Mouse (Mus musculus): ENCODE measurements around the gene Tspan18. TPM values are rescaled to one million over a fixed set of nuclear protein-coding genes. Genes with fewer than 3 reads are reported as not detected.
A peak's percentile ranks its signal among the peaks of the same experiment; 100 is the strongest.

Gene Tspan18
- polyA plus RNA-seq, 1 experiment: 158 TPM

DNA sequence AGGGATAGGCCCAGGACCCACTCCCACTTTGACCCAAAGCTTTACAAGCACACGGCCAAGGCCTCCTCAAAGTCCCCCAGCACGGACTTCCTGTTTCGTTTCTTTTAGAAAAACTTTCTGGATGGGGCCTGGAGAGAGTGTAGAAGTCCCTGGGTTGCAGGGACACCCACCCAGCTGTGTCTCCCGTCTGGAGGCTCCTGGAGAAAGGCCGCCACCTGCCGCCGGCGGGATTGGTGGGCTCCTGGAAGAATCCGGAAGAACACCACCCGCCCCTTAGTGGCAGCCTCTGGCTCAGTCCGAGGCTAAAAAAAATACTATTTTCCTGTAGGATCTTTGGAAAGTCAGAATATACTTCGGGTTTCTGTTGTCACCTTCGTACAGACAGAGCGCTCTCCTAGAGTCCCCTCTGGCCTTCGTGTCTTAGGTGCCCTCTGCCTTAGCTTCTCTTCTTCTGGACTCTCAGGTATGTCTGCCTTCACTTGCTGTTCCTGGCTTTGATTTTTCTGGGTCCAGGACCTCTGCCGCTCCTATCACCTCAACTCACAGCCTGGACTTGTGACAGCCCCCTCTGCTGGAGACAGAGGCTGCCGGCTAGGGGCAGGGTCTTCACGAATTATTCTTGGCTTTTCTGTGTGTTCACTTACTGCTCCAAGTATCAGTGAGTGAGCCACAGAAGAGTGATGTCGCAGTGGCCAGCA is 145.4 kb downstream of the Tspan18 start:
- TF ChIP-seq POLR2A (IDR thresholded peaks at IDR 0.05; ENCODE audit: borderline replicate concordance, extremely low read depth, low read depth, low read length): no peak
- TF ChIP-seq CTCF (IDR thresholded peaks at IDR 0.05; ENCODE audit: insufficient read depth, low read length): peak; percentile 25
- H3K4me3 ChIP-seq (replicated peaks; ENCODE audit: extremely low read depth, low read depth, low read length): peak overlapping the region; percentile 71
- H3K4me1 ChIP-seq (ENCODE audit: control insufficient read depth, insufficient read depth, low read length): peaks cover 2% of the 10 kb centered on the region
- DNase-seq: peak; percentile 39
- 13% methylated on average over 19 of the region's 19 CpGs for WGBS

DNA sequence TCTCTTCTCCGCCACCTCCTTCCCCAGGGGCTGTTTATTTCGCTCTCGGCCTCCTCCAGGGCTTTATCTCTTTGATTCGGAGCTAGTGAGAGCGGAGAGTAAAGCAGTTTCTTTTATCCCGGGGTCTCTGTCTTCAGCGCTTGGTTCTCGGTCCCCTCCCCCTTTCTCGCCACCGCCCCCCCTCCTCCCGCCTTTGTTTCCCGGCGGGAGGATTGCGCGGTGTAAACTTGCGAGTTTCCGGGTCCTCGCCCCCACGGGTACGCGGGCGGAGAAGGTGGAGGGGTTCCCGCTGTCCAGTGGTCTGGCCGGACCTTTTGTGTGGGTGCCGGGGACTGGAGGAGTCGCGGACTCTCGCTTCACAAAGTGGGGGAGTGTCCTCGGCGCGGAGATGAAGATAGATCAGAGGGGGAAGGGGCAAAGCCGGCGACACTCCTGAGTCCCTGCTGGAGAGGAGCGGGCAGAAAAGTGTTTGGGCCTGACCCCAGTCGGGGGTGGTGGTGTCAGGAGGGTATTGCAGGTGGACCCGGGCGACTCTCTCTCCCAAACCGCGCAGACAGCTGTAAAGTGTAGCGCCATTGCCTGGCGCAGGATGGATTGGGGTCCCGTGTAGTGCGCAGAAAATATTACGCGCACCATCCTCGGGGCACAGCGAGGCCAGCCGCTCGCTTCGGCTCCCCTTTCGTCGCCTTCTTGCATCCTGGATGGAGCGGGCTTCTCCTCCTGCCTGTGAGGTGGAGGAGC is 146.1 kb downstream of the Tspan18 start:
- under 1% methylated on average over 53 of the region's 53 CpGs for WGBS
- TF ChIP-seq CTCF (IDR thresholded peaks at IDR 0.05; ENCODE audit: insufficient read depth, low read length): no peak
- no peak for TF ChIP-seq POLR2A (IDR thresholded peaks at IDR 0.05; ENCODE audit: borderline replicate concordance, extremely low read depth, low read depth, low read length)
- Histone ChIP-seq H3K4me1 (ENCODE audit: control insufficient read depth, insufficient read depth, low read length) (no peaks in the 10 kb centered on the region; the same call in none of the 2 replicates), H3K4me3 (replicated peaks; ENCODE audit: extremely low read depth, low read depth, low read length) (peak overlapping the region; percentile 71)
- DNase-seq: peak; percentile 44

- peak; percentile 26; the same call in 1 of the 2 replicates for TF ChIP-seq POLR2A (IDR thresholded peaks at IDR 0.05; ENCODE audit: borderline replicate concordance, extremely low read depth, low read depth, low read length)
- TF ChIP-seq CTCF (IDR thresholded peaks at IDR 0.05; ENCODE audit: insufficient read depth, low read length): peak; percentile 37; the same call in 1 of the 2 replicates
- peak; percentile 85 for DNase-seq
- peak within 1 kb of the TSS; percentile 71 for H3K4me3 ChIP-seq (replicated peaks; ENCODE audit: extremely low read depth, low read depth, low read length)
- under 1% methylated on average over 66 of the region's 69 CpGs for WGBS
- no peaks in the 10 kb centered on the region; the same call in none of the 2 replicates for H3K4me1 ChIP-seq (ENCODE audit: control insufficient read depth, insufficient read depth, low read length)
Measured at GRCm38 (mm10) chr2:93187323-93187996, 146.8 kb downstream of the Tspan18 start, which contains the start of gene Trp53i11. Gene Trp53i11, plus strand, starts transcription at chr2:93187548.

GRCm38 (mm10) chr2:93182859-93183258 is 151.4 kb downstream of the Tspan18 start:
- Histone ChIP-seq H3K4me3 (replicated peaks; ENCODE audit: extremely low read depth, low read depth, low read length) (no peak overlapping the region), H3K4me1 (ENCODE audit: control insufficient read depth, insufficient read depth, low read length) (no peaks in the 10 kb centered on the region)
- 78% methylated on average over 11 of the region's 11 CpGs for WGBS
- no peak for DNase-seq
- TF ChIP-seq POLR2A (IDR thresholded peaks at IDR 0.05; ENCODE audit: borderline replicate concordance, extremely low read depth, low read depth, low read length) (no peak), CTCF (IDR thresholded peaks at IDR 0.05; ENCODE audit: insufficient read depth, low read length) (no peak)

DNA sequence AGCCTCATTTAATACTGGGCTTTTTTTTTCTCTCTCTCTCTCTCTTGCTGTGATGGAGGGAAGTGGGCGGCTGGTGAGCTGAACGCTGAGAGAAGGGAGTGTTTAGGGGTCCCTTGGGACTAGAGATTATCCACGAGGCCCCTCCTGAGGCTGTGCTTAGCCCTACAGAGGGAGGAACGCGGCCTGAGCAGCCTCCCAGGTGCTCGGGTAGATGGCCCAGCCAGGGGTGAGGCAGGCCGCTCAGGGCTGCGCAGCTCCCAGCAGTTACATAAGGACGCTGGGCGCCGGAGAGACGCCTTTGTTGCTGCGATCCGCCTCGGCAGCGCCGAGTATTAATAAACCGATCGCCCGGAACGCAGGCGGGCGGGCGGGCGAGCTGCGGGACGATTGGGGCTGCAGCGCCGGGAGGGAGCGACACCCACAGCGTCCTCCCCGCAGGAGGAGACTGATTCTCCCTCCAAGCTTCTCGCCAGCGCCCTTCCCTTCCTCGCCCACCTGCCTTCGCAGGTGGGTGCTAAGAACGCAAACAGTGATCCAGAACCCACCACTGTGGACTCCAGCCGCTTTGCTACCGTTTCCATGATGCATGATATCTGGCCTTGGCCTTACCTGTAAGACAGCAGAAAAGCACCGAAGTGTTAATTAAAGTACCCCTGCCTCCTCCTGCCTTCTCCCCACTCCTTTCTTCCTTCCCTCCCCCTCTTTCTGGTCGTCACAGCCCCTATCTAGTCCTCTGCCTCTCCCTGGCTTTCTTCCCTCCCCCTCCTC is 154.0 kb downstream of the Tspan18 start:
- H3K4me3 ChIP-seq (replicated peaks; ENCODE audit: extremely low read depth, low read depth, low read length): no peak overlapping the region
- no peak for DNase-seq
- TF ChIP-seq CTCF (IDR thresholded peaks at IDR 0.05; ENCODE audit: insufficient read depth, low read length) (no peak), POLR2A (IDR thresholded peaks at IDR 0.05; ENCODE audit: borderline replicate concordance, extremely low read depth, low read depth, low read length) (no peak)
- WGBS: 14% methylated on average over 41 of the region's 41 CpGs
- no peaks in the 10 kb centered on the region for H3K4me1 ChIP-seq (ENCODE audit: control insufficient read depth, insufficient read depth, low read length)

DNA sequence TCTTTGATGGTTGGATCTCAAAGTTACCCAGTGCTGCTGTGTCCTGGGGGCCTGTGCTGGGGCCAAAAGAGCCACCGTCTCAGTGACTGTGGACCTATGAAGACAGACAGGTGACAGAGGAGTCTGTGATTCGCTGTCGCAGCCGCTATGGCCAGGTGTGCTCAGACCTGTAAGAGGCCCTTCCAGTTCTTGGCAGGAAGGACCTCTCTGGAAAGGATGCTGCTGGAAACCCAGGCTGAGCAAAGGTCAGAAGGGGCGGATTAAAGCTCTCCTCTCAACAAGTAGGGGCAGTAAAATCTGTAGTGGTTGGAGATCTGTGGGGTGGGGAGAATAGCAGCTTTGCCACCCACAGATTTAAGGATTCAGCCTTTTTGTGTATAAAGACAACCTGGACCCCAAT is 154.7 kb downstream of the Tspan18 start:
- DNase-seq: no peak
- Histone ChIP-seq H3K4me3 (replicated peaks; ENCODE audit: extremely low read depth, low read depth, low read length) (no peak overlapping the region), H3K4me1 (ENCODE audit: control insufficient read depth, insufficient read depth, low read length) (no peaks in the 10 kb centered on the region)
- TF ChIP-seq CTCF (IDR thresholded peaks at IDR 0.05; ENCODE audit: insufficient read depth, low read length): no peak
- TF ChIP-seq POLR2A (IDR thresholded peaks at IDR 0.05; ENCODE audit: borderline replicate concordance, extremely low read depth, low read depth, low read length): no peak
- 93% methylated on average over 5 of the region's 5 CpGs for WGBS

GRCm38 (mm10) chr2:93178313-93178677 is 156.0 kb downstream of the Tspan18 start:
- no peak for TF ChIP-seq CTCF (IDR thresholded peaks at IDR 0.05; ENCODE audit: insufficient read depth, low read length)
- TF ChIP-seq POLR2A (IDR thresholded peaks at IDR 0.05; ENCODE audit: borderline replicate concordance, extremely low read depth, low read depth, low read length): no peak
- no peak overlapping the region for H3K4me3 ChIP-seq (replicated peaks; ENCODE audit: extremely low read depth, low read depth, low read length)
- 71% methylated on average over 4 of the region's 4 CpGs for WGBS
- DNase-seq: no peak
- no peaks in the 10 kb centered on the region for H3K4me1 ChIP-seq (ENCODE audit: control insufficient read depth, insufficient read depth, low read length)

DNA sequence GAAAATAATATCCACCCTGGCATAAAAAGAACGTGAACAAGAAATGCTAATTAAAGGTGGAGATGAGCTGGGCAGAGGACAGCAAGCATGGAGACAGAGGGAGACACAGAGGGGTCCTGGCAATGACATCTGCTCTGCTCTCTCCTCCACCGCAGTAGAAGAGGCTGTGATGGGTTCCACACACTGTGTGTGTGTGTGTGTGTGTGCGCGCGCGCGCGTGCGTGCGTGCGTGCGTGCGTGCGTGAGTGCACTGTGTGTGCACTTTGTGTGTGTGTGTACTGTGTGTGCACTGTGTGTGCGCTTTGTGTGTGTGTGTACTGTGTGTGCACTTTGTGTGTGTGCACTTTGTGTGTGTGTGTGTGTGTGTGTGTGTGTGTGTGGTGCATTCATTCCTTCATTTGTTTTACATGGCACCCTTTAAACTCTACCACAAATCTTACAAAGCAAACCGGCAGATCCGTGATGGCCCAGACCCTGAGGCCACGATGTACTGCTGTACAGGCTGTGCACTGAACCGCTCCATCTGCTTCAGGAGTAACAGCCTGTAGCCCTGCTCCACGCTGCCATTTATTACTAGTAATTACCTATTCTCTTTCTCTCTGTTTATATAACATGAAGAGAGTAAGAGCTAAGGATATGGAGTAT is 156.5 kb downstream of the Tspan18 start:
- WGBS: 83% methylated on average over 20 of the region's 20 CpGs
- no peak for TF ChIP-seq CTCF (IDR thresholded peaks at IDR 0.05; ENCODE audit: insufficient read depth, low read length)
- no peak for TF ChIP-seq POLR2A (IDR thresholded peaks at IDR 0.05; ENCODE audit: borderline replicate concordance, extremely low read depth, low read depth, low read length)
- Histone ChIP-seq H3K4me3 (replicated peaks; ENCODE audit: extremely low read depth, low read depth, low read length) (no peak overlapping the region), H3K4me1 (ENCODE audit: control insufficient read depth, insufficient read depth, low read length) (no peaks in the 10 kb centered on the region)
- DNase-seq: no peak

Measured in lung, adult 2 months (tissue).